Mouse (Mus musculus) heart, embryonic 16.5 days (tissue): Measurements from ENCODE around the gene Wdr19. TPM values are rescaled to one million over a fixed set of nuclear protein-coding genes. Genes with fewer than 3 reads are reported as not detected.

ENCODE experiments used
- ATAC-seq: fragments of 200-750 bp; cut with Nextera tagmentation; replicated peaks from 2 replicates; pipeline ENCODE4 v1.8.0; 2017; ENCODE audit warnings: moderate number of reproducible peaks; ENCODE audit not compliant: insufficient read depth, low FRiP score; ENCODE audit errors: extremely low read depth
- H3K27ac ChIP-seq: fragments of 300-500 bp; sonication (generic); 2 replicates; pipeline ENCODE4 v1.5.1; 2014; ENCODE audit warnings: mild to moderate bottlenecking, low read length, control low read depth, moderate library complexity
- H3K27me3 ChIP-seq: fragments of 300-500 bp; sonication (generic); 2 replicates; pipeline ENCODE4 v1.6.1; 2014; ENCODE audit warnings: low read length, mixed read lengths; ENCODE audit not compliant: control insufficient read depth, insufficient read depth
- H3K36me3 ChIP-seq: fragments of 300-500 bp; sonication (generic); 2 replicates; pipeline ENCODE4 v1.6.1; 2014; ENCODE audit not compliant: control insufficient read depth, insufficient read depth
- H3K4me1 ChIP-seq: fragments of 300-500 bp; sonication (generic); 2 replicates; pipeline ENCODE4 v1.6.1; 2014; ENCODE audit warnings: low read length, mixed read lengths; ENCODE audit not compliant: control insufficient read depth, insufficient read depth
- H3K4me2 ChIP-seq: fragments of 300-500 bp; sonication (generic); 2 replicates; pipeline ENCODE4 v1.6.1; 2014; ENCODE audit warnings: low read depth, mild to moderate bottlenecking, control low read depth, low read length
- H3K4me3 ChIP-seq: fragments of 300-500 bp; sonication (generic); 2 replicates; pipeline ENCODE4 v1.5.1; 2014; ENCODE audit warnings: mild to moderate bottlenecking, control low read depth, low read length
- H3K9ac ChIP-seq: fragments of 300-500 bp; sonication (generic); 2 replicates; pipeline ENCODE4 v1.6.1; 2014; ENCODE audit warnings: low read length, control low read depth
- H3K9me3 ChIP-seq: fragments of 300-500 bp; sonication (generic); replicated peaks from 2 replicates; pipeline ENCODE4 v1.6.1; 2016; ENCODE audit warnings: low read length; ENCODE audit not compliant: control insufficient read depth
- WGBS: fragments of 180-500 bp; shearing (Covaris S2); extraction: QIAGEN DNeasy Blood & Tissue Kit; methylation state at CpG from one replicate; pipeline ENCODE4 v1.1.7; 2014; 5-methylcytosine and 5-hydroxymethylcytosine counted together
- polyA plus RNA-seq: library from polyadenylated mRNA; unstranded; fragments of >200 nt; fragmentation: Nextera tagmentation; extraction: Ambion mirVana; gene quantifications from 2 replicates; pipeline ENCODE4 v1.2.1, GENCODE M21; 2015

The Wdr19 gene
- polyA plus RNA-seq, result 5.0 and 5.6 TPM in 2 replicates

DNA sequence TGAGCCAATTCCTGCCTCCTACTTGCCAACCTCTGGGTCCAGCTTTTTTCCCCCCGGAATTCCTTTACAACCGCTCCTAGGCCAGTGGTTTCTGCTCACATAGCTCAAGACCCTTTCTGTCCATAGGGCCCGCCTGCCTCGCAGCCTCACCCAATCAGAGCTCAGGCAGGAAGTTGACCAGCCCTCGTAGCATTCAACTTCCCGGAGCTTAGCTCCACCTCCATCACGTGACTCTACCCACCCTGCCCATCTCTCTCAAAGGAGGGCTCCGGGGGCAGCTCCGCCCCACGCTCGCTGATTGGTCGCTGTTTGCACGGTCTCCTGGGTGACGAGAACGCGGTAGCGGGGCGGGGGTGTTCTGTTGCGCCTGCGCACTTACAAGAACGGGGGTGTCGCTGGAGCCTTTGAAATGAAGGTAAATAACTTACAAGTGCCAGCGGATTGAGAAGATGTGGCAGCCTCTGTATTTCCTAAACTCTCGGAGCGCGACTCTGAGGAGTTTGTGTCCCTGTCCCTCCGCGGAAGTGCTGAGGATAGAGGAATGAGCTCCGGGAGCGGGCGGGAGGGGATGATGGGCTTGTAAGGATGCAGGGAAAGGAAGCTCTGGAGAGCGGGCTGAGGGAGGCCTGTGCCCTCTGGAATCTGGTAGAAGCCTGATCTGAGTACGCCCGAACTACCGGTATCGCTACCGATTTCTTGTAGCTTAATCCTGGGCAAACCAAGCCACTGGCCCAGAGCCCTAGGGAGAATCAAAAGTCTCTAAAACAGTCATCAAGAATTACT is at the start of gene Wdr19:
Gene Wdr19, plus strand, starts transcription at position 351 of the 783 bp plus-strand sequence.
- H3K36me3 ChIP-seq, result no peaks in the 10 kb centered on the region
- H3K4me1 ChIP-seq, result peaks cover 8% of the 10 kb centered on the region
- peak within 1 kb of the TSS; percentile 75 for H3K9ac ChIP-seq
- H3K27me3 ChIP-seq, result no peaks in the 10 kb centered on the region
- H3K4me3 ChIP-seq, result peak within 1 kb of the TSS; percentile 73
- no peaks in the 10 kb centered on the region for H3K9me3 ChIP-seq
- peak within 1 kb of the TSS; percentile 84 for H3K27ac ChIP-seq
- peak within 1 kb of the TSS; percentile 78 for H3K4me2 ChIP-seq
- peak; percentile 100 for ATAC-seq
- under 1% methylated on average over 37 of the region's 37 CpGs for WGBS

DNA sequence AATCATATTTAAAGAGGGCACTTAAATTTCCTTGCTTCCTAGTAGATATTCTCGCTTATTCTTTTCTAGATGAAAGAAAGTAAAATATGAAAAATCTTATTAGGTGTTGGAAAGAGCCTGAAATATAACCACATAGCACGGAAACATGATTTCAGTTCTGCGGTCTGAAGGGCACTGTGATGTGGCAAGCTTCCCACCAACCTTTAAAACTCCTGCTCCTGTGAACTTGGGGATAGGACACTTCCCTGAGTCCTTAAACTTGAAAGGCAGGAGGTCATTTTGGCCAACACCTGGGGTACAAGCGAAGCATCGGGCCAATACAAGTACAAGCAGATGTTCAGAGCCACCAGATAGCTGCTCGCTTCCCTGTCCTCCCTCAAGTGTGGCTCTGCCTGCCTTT is 49.8 kb upstream of the Wdr19 start:
- ATAC-seq, result no peak
- H3K36me3 ChIP-seq, result peaks cover 8% of the 10 kb centered on the region
- no peaks in the 10 kb centered on the region for H3K4me1 ChIP-seq
- no peak overlapping the region for H3K4me2 ChIP-seq
- H3K9ac ChIP-seq, result no peak overlapping the region
- H3K4me3 ChIP-seq, result no peak overlapping the region
- H3K27me3 ChIP-seq, result no peaks in the 10 kb centered on the region
- H3K27ac ChIP-seq, result no peak overlapping the region
- H3K9me3 ChIP-seq, result no peaks in the 10 kb centered on the region
- WGBS, result 90% methylated on average over 6 of the region's 6 CpGs

DNA sequence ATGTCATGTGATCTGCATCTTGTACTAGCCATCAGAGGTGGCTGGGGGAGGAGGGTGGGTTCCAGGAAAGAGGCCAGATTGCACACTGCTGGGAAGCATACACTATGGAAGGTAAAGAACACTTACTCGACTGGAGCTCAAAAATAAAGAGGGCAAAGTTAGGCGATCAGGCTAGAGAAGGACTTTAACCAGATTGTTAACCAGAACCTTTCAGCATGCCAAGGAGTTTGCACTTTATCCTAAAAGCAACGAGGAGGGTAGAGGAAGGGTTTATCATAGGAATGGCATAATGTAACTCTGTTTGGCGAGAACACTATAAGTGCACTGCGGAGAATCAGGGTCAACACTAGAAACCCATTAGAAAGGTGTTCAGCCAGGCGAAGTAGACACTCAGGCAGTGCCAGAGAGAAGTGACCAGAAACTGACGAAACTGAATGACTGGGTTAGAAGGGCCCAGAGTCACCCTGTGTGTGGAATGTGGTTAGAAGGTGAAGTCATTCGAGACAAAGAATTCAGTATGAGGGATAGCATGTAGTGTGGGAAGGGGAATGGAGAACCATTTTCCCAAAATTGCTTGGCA is 49.0 kb upstream of the Wdr19 start:
- Histone ChIP-seq H3K36me3 (peaks cover 3% of the 10 kb centered on the region; the same call in 1 of the 2 replicates), H3K27me3 (no peaks in the 10 kb centered on the region), H3K9me3 (no peaks in the 10 kb centered on the region), H3K4me3 (no peak overlapping the region), H3K4me2 (no peak overlapping the region), H3K9ac (no peak overlapping the region), H3K27ac (no peak overlapping the region), H3K4me1 (no peaks in the 10 kb centered on the region)
- 77% methylated on average over 8 of the region's 8 CpGs for WGBS
- ATAC-seq, result no peak

DNA sequence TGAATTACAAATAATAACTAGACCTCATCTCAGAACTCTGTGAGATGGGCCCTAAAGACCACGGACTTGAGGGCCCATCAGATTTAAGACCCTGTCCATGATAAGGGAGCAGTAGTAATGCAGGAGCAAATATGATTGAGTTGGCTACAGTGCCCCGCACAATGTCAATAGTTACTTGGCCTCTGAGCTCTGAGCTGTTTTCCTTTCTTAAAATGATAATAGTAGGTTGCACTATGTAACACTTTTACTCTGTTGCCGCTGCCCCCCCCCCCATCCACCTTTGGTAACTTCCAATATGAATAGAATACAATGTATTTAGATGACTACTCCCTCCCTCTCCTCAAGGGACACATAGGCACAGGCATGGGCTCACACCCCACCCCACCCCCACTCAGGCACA is 48.2 kb upstream of the Wdr19 start:
- no peak for ATAC-seq
- 86% methylated on average over 3 of the region's 3 CpGs for WGBS
- Histone ChIP-seq H3K9me3 (no peaks in the 10 kb centered on the region), H3K27me3 (no peaks in the 10 kb centered on the region), H3K4me3 (no peak overlapping the region), H3K9ac (no peak overlapping the region), H3K36me3 (peaks cover 7% of the 10 kb centered on the region), H3K27ac (no peak overlapping the region), H3K4me2 (no peak overlapping the region), H3K4me1 (no peaks in the 10 kb centered on the region)

DNA sequence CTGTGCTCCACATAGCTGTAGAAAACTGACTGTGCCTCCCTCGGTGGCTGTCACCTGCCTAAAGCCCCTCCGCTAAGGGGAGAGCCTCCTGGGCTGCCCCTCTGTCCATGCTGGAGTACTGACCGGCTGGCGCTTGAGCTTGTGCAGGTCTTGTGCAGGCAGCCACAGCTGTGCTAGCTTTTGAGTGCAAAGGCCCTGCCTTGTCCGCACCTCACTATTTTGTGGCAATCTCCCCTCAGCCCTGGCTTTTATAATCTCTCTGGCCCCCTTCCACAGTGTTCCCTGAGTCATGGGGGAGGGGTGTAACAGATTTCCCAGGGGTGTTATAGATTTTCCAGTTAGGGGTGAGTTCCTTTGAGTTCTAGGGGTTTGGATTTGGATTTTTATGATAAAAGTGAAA is 47.7 kb upstream of the Wdr19 start:
- Histone ChIP-seq H3K36me3 (peaks cover 10% of the 10 kb centered on the region), H3K27ac (no peak overlapping the region), H3K9ac (no peak overlapping the region), H3K4me1 (no peaks in the 10 kb centered on the region), H3K4me3 (no peak overlapping the region), H3K27me3 (no peaks in the 10 kb centered on the region), H3K4me2 (no peak overlapping the region), H3K9me3 (peaks cover under 1% of the 10 kb centered on the region; the same call in 1 of the 2 replicates)
- WGBS, result 53% methylated on average over 5 of the region's 5 CpGs
- no peak for ATAC-seq

DNA sequence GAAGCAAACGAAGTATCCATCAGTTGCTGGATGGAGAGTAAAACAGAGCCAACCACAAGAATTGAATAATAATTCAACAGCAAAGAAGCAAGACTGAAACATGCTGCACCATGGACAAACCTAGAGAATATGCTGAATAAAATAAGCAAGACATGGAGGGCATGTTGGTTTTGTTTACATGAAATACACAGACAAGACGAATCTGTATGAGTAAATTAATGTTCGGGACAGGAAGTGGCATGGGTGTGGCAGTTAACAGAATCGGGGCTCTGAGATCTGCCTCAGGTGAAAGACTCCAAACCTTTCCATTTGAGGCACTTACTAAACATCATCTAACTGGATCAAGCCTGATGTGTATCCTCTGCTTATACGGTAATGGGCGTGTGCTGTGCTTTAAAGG is 45.2 kb upstream of the Wdr19 start:
- Histone ChIP-seq H3K36me3 (peaks cover 10% of the 10 kb centered on the region), H3K27me3 (no peaks in the 10 kb centered on the region), H3K9ac (no peak overlapping the region), H3K4me1 (no peaks in the 10 kb centered on the region), H3K27ac (no peak overlapping the region), H3K4me3 (no peak overlapping the region), H3K9me3 (peaks cover 3% of the 10 kb centered on the region; the same call in 1 of the 2 replicates), H3K4me2 (no peak overlapping the region)
- no peak for ATAC-seq
- 81% methylated on average over 6 of the region's 6 CpGs for WGBS

DNA sequence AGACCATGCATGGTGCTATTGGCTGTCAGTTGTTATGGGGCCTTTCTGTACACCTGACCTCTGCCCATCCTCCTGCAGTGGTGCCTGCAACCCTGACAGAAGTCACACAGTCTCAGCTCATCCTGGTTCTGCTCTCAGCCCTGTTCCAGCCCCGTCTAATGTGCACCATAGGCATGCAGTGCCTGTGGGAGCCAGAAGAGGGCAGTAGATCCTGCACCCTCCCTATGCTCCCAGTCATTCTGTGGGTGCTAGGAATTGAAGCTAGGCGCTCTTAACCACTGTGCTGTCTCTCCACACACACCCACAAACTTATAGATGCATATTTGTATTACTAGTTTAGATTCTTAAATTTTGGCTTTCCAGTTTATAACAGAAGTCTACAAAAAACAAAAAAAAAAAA is 42.6 kb upstream of the Wdr19 start:
- Histone ChIP-seq H3K9ac (no peak overlapping the region), H3K4me3 (no peak overlapping the region), H3K36me3 (peaks cover 10% of the 10 kb centered on the region), H3K27ac (0 out of 2 replicates have a peak overlapping the region, but pooled peaks have one; percentile 35), H3K9me3 (peaks cover 3% of the 10 kb centered on the region; the same call in 1 of the 2 replicates), H3K4me1 (no peaks in the 10 kb centered on the region), H3K27me3 (no peaks in the 10 kb centered on the region), H3K4me2 (no peak overlapping the region)
- no peak for ATAC-seq
- WGBS, result 71% methylated on average over 2 of the region's 2 CpGs

DNA sequence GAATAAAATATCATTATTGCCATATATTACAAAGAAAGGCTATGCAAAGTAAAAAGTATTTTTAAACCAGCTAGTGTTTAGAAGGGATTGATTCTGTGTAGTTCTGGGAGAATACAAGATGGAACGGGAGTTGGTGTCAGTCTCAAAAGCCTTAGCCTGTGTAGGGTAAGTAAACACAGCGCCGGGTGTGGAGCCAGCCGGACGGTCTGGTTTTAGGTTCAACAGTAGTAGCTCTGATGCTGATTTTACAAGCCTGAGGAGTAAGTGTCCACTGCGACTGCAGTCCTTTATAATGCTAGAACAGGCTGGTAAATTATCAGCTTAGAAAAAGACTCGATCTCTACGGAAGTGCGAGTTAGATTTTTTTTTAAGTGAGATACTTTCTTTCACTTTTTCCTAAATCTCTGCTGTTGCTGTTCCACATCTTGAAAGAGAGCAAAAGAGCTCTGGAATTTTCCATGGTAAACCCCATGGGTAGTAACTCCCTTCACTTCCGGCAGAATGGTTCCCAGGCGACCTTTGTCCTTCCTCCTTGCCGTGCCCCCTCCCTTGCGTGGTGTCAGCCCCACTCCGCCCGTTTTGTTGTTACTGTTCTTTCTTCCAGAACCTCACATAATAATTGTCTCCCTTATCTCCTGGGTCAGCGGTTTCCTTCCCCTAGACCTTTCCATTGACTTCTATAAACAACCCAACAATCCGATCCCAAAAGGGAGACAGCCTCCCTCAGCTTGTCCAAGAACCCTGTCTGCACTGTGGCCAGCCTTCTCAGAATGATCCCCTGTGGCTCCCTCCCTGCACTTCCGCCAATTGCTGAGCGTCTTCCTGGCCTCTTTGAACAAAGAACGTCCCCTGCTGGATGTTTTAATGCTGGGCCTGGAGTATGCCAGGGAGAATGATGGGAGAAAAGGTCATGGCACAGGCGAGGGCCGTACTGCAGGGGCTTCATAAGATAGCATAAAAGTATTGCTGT is 41.8 kb upstream of the Wdr19 start:
- 60% methylated on average over 22 of the region's 22 CpGs for WGBS
- H3K9ac ChIP-seq, result no peak overlapping the region
- ATAC-seq, result peak; percentile 87

More for the DNA sequence above, 41.8 kb upstream of the Wdr19 start:
- H3K36me3 ChIP-seq, result peaks cover 10% of the 10 kb centered on the region
- H3K4me3 ChIP-seq, result no peak overlapping the region
- H3K9me3 ChIP-seq, result peaks cover 3% of the 10 kb centered on the region; the same call in 1 of the 2 replicates
- no peak overlapping the region; the same call in 1 of the 2 replicates for H3K4me2 ChIP-seq
- H3K27me3 ChIP-seq, result no peaks in the 10 kb centered on the region
- H3K4me1 ChIP-seq, result no peaks in the 10 kb centered on the region
- H3K27ac ChIP-seq, result peak overlapping the region; percentile 81
